Mouse (Mus musculus) liver, embryonic 13.5 days (tissue): ENCODE measurements around the gene Spout1. TPM values are rescaled to one million over a fixed set of nuclear protein-coding genes. Genes with fewer than 3 reads are reported as not detected.
"Not testable (repeated sequence)": the region's sequence is repeated elsewhere in the genome, so short reads cannot be mapped to it uniquely, and the experiment has no call there.

Experiments
- ATAC-seq: fragments of 200-750 bp; cut with Nextera tagmentation; 2 replicates; pipeline ENCODE4 v1.8.0; 2017; ENCODE audit warnings: low read depth, mild to moderate bottlenecking, moderate number of reproducible peaks, moderate library complexity
- DNase-seq: peaks from one replicate; pipeline ENCODE4 v3.0.0; 2022
- H3K27ac ChIP-seq: fragments of 300-500 bp; sonication (generic); 2 replicates; pipeline ENCODE4 v1.5.1; 2015; ENCODE audit warnings: moderate library complexity, mild to moderate bottlenecking, inconsistent platforms
- H3K27me3 ChIP-seq: fragments of 300-500 bp; sonication (generic); 2 replicates; pipeline ENCODE4 v1.6.1; 2015; ENCODE audit warnings: mild to moderate bottlenecking, inconsistent platforms
- H3K36me3 ChIP-seq: fragments of 300-500 bp; sonication (generic); 2 replicates; pipeline ENCODE4 v1.6.1; 2015; ENCODE audit warnings: mild to moderate bottlenecking, inconsistent platforms
- H3K4me1 ChIP-seq: fragments of 300-500 bp; sonication (generic); replicated peaks from 2 replicates; pipeline ENCODE4 v1.6.1; 2015; ENCODE audit warnings: inconsistent platforms
- H3K4me2 ChIP-seq: fragments of 300-500 bp; sonication (generic); 2 replicates; pipeline ENCODE4 v1.6.1; 2015; ENCODE audit warnings: inconsistent platforms, mild to moderate bottlenecking, moderate library complexity
- H3K4me3 ChIP-seq: fragments of 300-500 bp; sonication (generic); replicated peaks from 2 replicates; pipeline ENCODE4 v1.5.1; 2015; ENCODE audit warnings: mild to moderate bottlenecking, inconsistent platforms
- H3K9ac ChIP-seq: fragments of 300-500 bp; sonication (generic); 2 replicates; pipeline ENCODE4 v1.6.1; 2015; ENCODE audit warnings: mild to moderate bottlenecking, inconsistent platforms
- H3K9me3 ChIP-seq: fragments of 300-500 bp; sonication (generic); replicated peaks from 2 replicates; pipeline ENCODE4 v1.6.1; 2016; ENCODE audit warnings: inconsistent platforms
- WGBS: fragments of 180-500 bp; shearing (Covaris S2); methylation state at CpG from one replicate; pipeline ENCODE4 v1.1.7; 2015; ENCODE audit not compliant: insufficient replicate concordance; 5-methylcytosine and 5-hydroxymethylcytosine counted together
- polyA plus RNA-seq: library from polyadenylated mRNA; unstranded; fragments of >200 nt; fragmentation: Nextera tagmentation; extraction: Ambion mirVana; gene quantifications from 2 replicates; pipeline ENCODE4 v1.2.1, GENCODE M21; 2015

Spout1 gene
- polyA plus RNA-seq, 1 experiment from 2014 or later: 40.5 TPM

GRCm38 (mm10) chr2:30178711-30179110, 452 bp upstream of the Spout1 start:
- WGBS: 52% methylated on average over 7 of the region's 7 CpGs
- ATAC-seq: not testable (repeated sequence)

GRCm38 (mm10) chr2:30176561-30176960, 1.7 kb downstream of the Spout1 start:
- DNase-seq: no peak
- H3K9ac ChIP-seq: no peak overlapping the region
- peaks cover 46% of the 10 kb centered on the region for H3K4me1 ChIP-seq
- 90% methylated on average over 2 of the region's 2 CpGs for WGBS
- H3K27ac ChIP-seq: no peak overlapping the region
- peak overlapping the region; percentile 91; the same call in 1 of the 2 replicates for H3K4me2 ChIP-seq
- no peak for ATAC-seq
- no peaks in the 10 kb centered on the region for H3K27me3 ChIP-seq
- peaks cover 6% of the 10 kb centered on the region for H3K9me3 ChIP-seq
- H3K4me3 ChIP-seq: no peak overlapping the region
- peaks cover 51% of the 10 kb centered on the region for H3K36me3 ChIP-seq

More at GRCm38 (mm10) chr2:30178711-30179110, 452 bp upstream of the Spout1 start:
- H3K36me3 ChIP-seq: peaks cover 37% of the 10 kb centered on the region
- peak overlapping the region; percentile 80 for H3K4me3 ChIP-seq
- not testable (repeated sequence) for H3K9me3 ChIP-seq, H3K27me3 ChIP-seq, H3K27ac ChIP-seq, DNase-seq, H3K9ac ChIP-seq
- peaks cover 33% of the 10 kb centered on the region for H3K4me1 ChIP-seq
- peak overlapping the region; percentile 91 for H3K4me2 ChIP-seq

- H3K4me3 ChIP-seq: no peak overlapping the region
- peaks cover 46% of the 10 kb centered on the region for H3K4me1 ChIP-seq
- no peak overlapping the region for H3K27ac ChIP-seq
- H3K9me3 ChIP-seq: peaks cover 6% of the 10 kb centered on the region
- DNase-seq (no peak), ATAC-seq (no peak)
- WGBS: 81% methylated on average over 8 of the region's 8 CpGs
- no peaks in the 10 kb centered on the region for H3K27me3 ChIP-seq
- no peak overlapping the region for H3K4me2 ChIP-seq
- H3K9ac ChIP-seq: no peak overlapping the region
- peaks cover 51% of the 10 kb centered on the region for H3K36me3 ChIP-seq
These were observed 2.4 kb downstream of the Spout1 start for GRCm38 (mm10) chr2:30175897-30176296.

GRCm38 (mm10) chr2:30173541-30174240, 4.6 kb downstream of the Spout1 start:
- Histone ChIP-seq H3K4me2 (no peak overlapping the region), H3K9me3 (peaks cover 6% of the 10 kb centered on the region), H3K27ac (no peak overlapping the region), H3K36me3 (peaks cover 51% of the 10 kb centered on the region), H3K27me3 (no peaks in the 10 kb centered on the region), H3K4me1 (peaks cover 44% of the 10 kb centered on the region), H3K4me3 (no peak overlapping the region), H3K9ac (no peak overlapping the region)
- DNase-seq: no peak
- 88% methylated on average over 20 of the region's 20 CpGs for WGBS
- ATAC-seq: no peak

GRCm38 (mm10) chr2:30171997-30172382, 6.3 kb downstream of the Spout1 start:
- H3K27me3 ChIP-seq: no peaks in the 10 kb centered on the region
- H3K9ac ChIP-seq: peak overlapping the region; percentile 72
- DNase-seq (no peak), ATAC-seq (no peak)
- peak overlapping the region; percentile 86 for H3K4me2 ChIP-seq
- peak overlapping the region; percentile 73; the same call in 1 of the 2 replicates for H3K27ac ChIP-seq
- H3K4me1 ChIP-seq: peaks cover 28% of the 10 kb centered on the region
- WGBS: 2% methylated on average over 19 of the region's 19 CpGs
- H3K4me3 ChIP-seq: peak overlapping the region; percentile 71
- H3K9me3 ChIP-seq: peaks cover 9% of the 10 kb centered on the region
- H3K36me3 ChIP-seq: peaks cover 47% of the 10 kb centered on the region

- H3K4me1 ChIP-seq: peaks cover 24% of the 10 kb centered on the region
- H3K27me3 ChIP-seq: no peaks in the 10 kb centered on the region
- H3K4me3 ChIP-seq: peak within 1 kb of the TSS; percentile 71
- H3K9ac ChIP-seq: peak within 1 kb of the TSS; percentile 72
- peaks cover 13% of the 10 kb centered on the region for H3K9me3 ChIP-seq
- WGBS: under 1% methylated on average over 75 of the region's 75 CpGs
- peak within 1 kb of the TSS; percentile 86 for H3K4me2 ChIP-seq
- ATAC-seq: peak; percentile 91
- peak; percentile 67 for DNase-seq
- peak within 1 kb of the TSS; percentile 73 for H3K27ac ChIP-seq
- peaks cover 42% of the 10 kb centered on the region for H3K36me3 ChIP-seq
These were observed 6.8 kb downstream of the Spout1 start, which contains the start of gene Endog for GRCm38 (mm10) chr2:30171371-30171996. Gene Endog, plus strand, starts transcription at chr2:30171493.

- Histone ChIP-seq H3K27me3 (no peaks in the 10 kb centered on the region), H3K27ac (no peak overlapping the region), H3K4me2 (no peak overlapping the region), H3K4me3 (no peak overlapping the region), H3K9ac (no peak overlapping the region), H3K4me1 (peaks cover 6% of the 10 kb centered on the region), H3K9me3 (peaks cover 15% of the 10 kb centered on the region), H3K36me3 (no peaks in the 10 kb centered on the region)
- no peak for DNase-seq
- no peak for ATAC-seq
- 46% methylated on average over 4 of the region's 4 CpGs for WGBS
These were observed 11.6 kb downstream of the Spout1 start for GRCm38 (mm10) chr2:30166677-30167076.

GRCm38 (mm10) chr2:30164340-30164932, 13.8 kb downstream of the Spout1 start:
- 52% methylated on average over 9 of the region's 9 CpGs for WGBS

GRCm38 (mm10) chr2:30161809-30162208, 16.4 kb downstream of the Spout1 start:
- H3K36me3 ChIP-seq: no peaks in the 10 kb centered on the region
- H3K9ac ChIP-seq: no peak overlapping the region
- no peaks in the 10 kb centered on the region for H3K27me3 ChIP-seq
- H3K4me3 ChIP-seq: no peak overlapping the region
- H3K9me3 ChIP-seq: peaks cover 11% of the 10 kb centered on the region
- H3K4me2 ChIP-seq: no peak overlapping the region
- DNase-seq (no peak), ATAC-seq (no peak)
- no peaks in the 10 kb centered on the region for H3K4me1 ChIP-seq
- no peak overlapping the region for H3K27ac ChIP-seq

More at GRCm38 (mm10) chr2:30164340-30164932, 13.8 kb downstream of the Spout1 start:
- H3K4me2 ChIP-seq: no peak overlapping the region
- H3K4me3 ChIP-seq: no peak overlapping the region
- no peak for ATAC-seq
- no peak overlapping the region for H3K9ac ChIP-seq
- no peak for DNase-seq
- H3K36me3 ChIP-seq: no peaks in the 10 kb centered on the region
- no peaks in the 10 kb centered on the region for H3K4me1 ChIP-seq
- H3K9me3 ChIP-seq: peaks cover 15% of the 10 kb centered on the region
- no peaks in the 10 kb centered on the region for H3K27me3 ChIP-seq
- no peak overlapping the region for H3K27ac ChIP-seq

- not testable (repeated sequence) for H3K27ac ChIP-seq, H3K4me2 ChIP-seq, DNase-seq, H3K9me3 ChIP-seq, H3K9ac ChIP-seq, H3K4me3 ChIP-seq, ATAC-seq, H3K27me3 ChIP-seq, H3K36me3 ChIP-seq, H3K4me1 ChIP-seq
- WGBS: 82% methylated on average over 9 of the region's 10 CpGs
These were observed 18.4 kb downstream of the Spout1 start for GRCm38 (mm10) chr2:30159871-30160270.

GRCm38 (mm10) chr2:30152616-30153015, 25.6 kb downstream of the Spout1 start:
- Histone ChIP-seq H3K4me3 (no peak overlapping the region), H3K27me3 (no peaks in the 10 kb centered on the region)
- 78% methylated on average over 8 of the region's 8 CpGs for WGBS

More at GRCm38 (mm10) chr2:30152616-30153015, 25.6 kb downstream of the Spout1 start:
- H3K4me1 ChIP-seq: no peaks in the 10 kb centered on the region
- H3K9ac ChIP-seq: no peak overlapping the region
- H3K36me3 ChIP-seq: peaks cover 33% of the 10 kb centered on the region
- DNase-seq: no peak
- no peak overlapping the region for H3K27ac ChIP-seq
- ATAC-seq: no peak
- no peak overlapping the region for H3K4me2 ChIP-seq
- no peaks in the 10 kb centered on the region for H3K9me3 ChIP-seq
